Mouse (Mus musculus): ENCODE measurements at regions not wholly inside any gene's neighbourhood (a gene's known extent, or its start where the extent isn't known, plus 50 kb on each side); places are given as distances from the start of the nearest gene placed in this dataset.
A peak's percentile ranks its signal among the peaks of the same experiment; 100 is the strongest.

DNA sequence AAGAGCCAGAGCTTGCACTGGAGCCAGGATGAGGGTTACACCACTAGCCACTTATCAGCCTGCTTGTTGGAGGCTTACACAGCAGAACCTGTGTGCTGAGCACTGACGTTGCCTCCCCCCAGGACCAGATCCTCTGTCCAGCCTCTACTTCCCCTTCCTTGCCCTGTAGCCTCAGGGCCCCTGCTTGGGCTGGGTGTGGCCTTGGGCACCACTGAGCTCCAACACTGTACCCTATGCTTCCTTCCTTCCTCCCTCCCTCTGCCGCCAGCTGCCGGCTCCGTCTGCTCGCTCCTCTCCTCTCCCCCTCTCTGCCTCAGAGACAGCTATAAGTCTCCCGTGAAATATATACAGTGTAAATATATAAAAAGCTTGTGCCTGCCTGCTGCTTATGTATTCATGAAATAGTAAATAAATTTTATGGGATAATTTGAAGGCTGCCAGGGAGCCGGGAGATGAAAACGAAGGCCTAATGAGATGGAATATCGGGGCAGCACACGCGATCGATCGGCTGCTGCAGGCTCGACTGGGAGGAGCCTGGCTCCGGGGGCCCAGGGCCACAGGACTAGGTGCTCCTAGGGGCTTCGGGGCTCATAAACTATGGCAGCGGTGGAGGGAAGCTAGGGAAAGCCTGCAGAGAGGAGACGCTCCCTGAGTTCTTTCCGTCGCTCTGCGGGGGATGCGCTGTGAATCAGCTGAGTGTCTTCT lies 135.6 kb downstream of the Rbm19 start:
- no peak for DNase-seq (ENCODE audit: low read depth, low spot score)

DNA sequence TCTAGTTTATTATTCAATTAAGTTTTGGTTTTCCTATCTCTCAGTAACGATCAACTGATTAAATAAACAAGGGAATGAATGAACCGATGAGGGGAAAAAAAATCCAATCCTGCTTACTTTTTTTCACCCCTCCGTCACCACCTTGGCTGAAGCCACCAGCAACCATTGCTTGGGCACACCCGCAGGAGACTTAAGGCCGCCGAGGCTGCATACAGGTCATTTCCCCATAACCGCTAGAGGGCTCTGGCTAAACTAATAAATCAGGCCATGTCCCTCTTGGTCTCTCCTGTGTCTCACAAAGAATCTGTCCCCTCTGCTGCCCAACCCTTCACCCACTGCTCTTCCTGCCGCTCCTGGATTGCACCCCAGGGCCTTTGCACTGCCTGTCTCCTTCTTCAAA lies 136.3 kb downstream of the Rbm19 start:
- peak; percentile 7 for DNase-seq (ENCODE audit: low read depth, low spot score)

DNA sequence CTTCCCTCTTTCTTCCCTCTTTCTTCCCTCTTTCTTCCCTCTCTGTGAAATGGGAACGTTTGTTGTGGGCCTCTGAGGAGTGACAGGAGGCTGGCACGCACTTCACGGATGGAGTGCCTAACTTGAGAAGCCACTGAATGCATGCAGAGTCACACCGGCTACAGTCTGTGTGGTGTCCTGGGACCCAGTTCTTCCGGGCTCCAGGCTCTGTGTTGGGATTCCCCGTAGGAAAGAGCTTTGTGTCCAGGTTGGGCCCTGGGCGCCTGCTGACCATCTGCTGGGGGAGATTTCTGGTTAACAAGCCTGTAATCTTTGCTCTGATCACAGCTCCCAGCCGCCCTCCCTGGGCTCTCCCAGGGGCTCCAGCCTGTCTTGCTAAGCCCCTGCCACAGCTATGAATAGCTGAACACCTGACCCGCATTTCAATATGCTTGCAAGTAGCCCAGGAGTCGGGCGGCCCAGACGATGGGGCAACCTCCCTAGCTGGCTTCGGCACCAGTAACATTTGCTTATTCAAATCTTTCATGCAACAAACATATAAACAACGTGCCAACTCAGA lies 146.5 kb downstream of the Rbm19 start:
- no peak for DNase-seq (ENCODE audit: low read depth, low spot score)

DNA sequence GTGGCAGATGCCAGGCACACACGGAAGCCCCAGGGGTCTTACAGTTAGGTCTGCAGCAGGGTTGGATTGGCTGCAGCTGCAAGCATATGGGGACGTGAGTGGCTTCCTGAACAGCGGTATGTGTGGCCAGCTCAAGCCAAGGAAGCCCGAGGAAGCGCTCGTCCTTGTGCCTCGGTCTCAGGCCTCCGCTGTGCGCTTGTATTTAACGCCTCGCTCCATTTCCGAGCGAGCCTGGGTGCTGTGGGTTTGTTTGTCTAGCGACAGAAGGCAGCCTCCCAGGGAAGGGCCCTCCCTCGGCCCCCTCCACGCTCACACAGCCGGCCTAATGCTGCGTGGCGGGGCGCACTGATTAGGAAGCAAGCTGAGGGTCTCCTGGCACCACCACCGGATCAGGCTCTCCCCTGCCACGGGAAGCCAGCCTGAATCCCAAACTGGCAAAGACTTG lies 153.2 kb downstream of the Rbm19 start:
- no peak for DNase-seq (ENCODE audit: low read depth, low spot score)

DNA sequence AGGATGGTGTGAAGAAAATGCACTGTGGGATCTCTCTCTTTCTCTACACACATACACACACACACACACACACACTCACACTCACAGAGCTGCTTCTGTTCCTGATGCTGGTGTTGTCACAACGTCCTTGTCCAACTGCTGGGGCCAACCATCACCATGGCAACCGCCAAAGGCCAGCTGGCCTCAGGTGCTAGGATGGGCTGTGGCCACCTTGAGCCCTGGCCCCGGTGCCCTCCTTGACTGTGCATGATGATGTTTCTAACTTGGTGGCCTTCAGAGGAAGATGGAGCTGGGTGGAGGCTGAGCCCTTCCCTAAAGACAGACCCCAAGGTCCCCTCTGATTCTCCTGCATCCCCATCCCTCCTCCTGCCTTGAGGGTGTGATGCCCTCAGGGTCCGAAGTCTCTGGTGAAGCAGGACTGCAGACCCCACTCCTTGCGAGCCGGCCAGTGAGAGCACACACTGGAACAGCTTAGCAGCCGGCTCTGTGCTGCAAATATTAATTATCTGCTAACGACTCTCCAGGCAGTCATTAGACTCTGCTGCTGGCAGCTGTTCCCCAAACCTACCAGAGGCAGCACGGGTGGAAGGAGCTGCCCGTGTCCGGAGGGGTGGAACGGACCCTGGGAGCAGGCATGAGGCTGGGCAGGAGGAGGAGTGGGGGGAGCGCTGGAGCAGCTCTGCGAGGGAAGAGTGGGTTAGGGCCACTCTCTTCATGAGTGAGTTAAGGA lies 154.8 kb downstream of the Rbm19 start:
- DNase-seq (ENCODE audit: low read depth, low spot score), result no peak

DNA sequence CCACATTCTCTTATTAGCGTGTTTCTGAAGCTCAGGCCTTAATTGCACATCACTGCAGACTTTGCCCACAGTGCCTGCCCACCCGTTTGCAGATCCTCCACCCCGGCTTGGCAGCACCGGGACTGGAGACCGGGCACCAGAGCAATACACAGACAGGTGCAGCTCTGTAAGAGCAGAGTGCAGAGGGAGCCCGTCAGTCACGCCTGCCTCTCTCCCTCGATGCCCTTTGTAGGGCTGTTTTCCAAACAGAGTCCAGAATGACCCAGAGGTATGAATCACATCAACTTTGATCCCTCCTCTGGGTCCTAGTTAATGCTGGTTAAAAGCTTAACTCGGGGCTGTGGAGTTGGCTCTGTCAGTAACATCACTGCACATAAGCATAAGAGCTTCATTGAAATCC lies 155.3 kb upstream of the Lhx5 start:
- no peak for DNase-seq (ENCODE audit: low read depth, low spot score)

DNA sequence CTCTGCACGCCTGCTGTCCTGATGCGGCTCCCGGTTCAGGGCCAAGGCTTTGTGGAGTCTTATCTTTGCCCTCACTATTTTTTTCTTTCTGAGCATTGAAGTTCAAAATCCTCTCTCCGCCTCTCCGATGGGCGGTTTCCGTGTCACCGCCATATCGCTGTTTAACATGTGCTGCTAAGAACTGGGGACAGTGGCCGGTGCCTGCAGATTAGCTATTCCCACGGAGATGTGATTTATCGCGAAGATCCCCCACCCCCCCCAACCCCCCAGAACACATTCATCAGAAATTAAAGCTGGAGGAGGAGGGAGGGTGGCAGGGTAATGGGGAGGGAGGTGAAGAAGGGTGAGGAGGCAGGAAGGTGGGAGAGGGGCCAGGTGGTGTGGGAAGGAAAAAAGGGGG lies 151.2 kb upstream of the Lhx5 start:
- no peak for DNase-seq (ENCODE audit: low read depth, low spot score)

DNA sequence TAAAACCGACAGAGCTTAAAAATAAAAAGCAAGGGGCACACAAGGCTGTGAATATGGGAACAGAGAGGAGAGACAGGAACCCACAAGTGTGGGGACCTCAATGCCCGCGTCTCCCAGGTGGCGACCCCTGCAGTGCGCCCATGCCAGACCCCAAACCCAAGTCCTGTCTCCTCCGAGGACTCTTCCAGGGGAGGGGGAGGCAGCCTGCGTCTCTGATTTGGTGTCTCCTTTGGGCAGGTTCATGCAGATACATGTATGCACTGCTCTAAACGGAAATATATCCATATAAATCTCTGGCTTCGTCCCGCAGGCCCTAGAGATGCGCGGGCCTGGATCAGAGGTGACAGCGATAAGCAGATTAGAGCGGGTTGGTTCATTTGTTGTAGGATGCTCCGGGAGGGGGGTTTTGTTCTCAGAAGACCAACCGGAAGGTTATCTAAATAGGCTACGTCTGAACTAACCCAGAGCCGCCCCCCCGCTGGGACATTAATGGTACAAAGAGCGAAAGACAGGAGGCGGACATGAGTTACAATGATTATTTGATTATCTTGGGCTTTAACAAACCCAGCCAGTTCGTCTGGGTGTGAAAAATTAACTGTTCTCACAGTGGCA lies 150.4 kb upstream of the Lhx5 start:
- DNase-seq (ENCODE audit: low read depth, low spot score), result no peak

DNA sequence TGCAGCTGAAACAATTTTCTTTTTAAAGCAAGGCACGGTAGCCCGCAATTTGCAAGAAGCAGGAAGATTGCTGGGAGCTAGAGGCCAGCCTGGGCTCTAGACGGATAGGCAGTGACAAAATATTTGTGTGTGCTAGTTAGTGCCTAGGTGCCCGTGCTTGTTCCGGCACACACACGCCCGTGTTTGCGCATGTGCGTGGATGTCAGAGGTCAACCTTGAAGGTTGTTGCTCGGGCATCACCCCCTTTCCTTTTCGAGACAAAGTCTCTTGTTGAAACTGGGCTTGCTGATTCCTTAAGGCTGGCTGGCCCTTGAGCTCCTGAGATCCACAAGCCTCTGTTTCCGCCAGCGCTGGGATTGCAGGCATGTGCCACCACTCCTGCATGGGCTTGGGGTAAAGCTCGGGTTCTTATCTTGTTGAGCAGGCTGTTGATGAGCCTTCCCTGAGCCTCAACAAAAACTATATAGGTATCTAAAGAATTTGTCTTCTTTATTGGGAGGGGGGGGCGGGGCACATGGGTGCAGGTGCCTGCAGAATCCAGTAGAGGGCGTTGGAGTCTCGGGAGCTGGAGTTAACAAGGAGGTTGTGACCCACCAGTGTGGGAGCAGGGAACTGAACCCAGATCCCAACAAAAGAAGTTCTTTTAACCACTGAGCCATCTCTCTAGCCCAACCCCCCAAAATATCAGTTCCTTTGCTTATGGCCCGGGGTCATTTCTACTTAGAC lies 149.5 kb upstream of the Lhx5 start:
- DNase-seq (ENCODE audit: low read depth, low spot score), result no peak

DNA sequence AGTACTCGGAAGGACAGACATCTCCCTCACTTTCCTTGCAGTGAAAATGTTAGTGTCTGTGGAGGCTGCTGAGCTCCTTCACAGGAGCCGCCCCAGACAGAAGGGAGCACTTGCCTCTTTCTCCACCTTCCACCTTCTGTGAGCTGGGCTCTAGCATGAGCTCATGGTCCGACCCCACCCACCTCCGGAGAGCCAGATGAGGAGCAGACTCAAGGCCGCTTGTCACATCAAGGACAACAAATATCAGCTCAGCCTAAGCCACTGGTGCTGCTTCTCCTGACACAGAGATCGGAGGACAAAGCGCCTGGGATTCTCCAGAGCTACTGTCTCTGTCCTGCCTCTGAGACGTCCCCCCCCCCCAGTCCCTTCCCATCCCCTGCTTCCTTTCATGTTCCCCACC lies 146.9 kb upstream of the Lhx5 start:
- no peak for DNase-seq (ENCODE audit: low read depth, low spot score)

DNA sequence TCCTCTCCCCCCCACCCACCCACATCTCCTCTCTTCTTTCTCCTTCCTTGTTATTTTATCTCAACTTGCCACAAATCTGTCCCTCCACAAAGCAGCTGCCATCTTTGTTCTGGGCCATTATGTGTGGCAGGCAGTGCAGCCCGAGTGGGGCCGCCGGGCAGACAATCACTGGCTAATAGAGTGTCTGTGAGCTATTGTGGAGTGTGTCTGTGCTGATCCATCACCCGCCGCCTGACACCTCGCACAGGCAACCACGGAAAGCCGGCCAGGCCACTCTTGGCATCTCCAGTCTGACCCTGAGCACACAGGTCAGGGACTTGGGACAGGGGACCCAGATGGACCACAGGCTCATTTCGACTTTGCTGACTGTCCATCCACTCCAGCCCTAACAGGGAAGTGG lies 146.5 kb upstream of the Lhx5 start:
- no peak for DNase-seq (ENCODE audit: low read depth, low spot score)

DNA sequence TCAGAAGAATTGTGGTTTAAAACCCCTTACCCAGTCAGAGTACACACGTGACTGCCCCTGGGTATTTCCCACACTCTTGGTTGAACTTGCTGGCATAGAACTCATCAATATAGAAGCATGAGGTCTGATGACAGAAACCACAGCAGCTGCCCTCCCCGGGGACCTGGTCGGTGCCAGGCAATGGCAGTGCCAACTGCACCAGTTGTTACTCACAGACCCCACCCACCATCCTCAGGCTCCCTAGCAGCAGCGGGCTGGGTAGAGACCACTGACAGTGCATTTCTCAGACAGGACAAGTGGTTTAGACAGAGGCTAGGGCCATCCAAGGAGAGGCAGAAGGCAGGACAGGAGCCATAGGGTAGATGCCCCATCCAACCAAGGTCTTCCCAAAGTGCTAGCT lies 144.7 kb upstream of the Lhx5 start:
- no peak for DNase-seq (ENCODE audit: low read depth, low spot score)

DNA sequence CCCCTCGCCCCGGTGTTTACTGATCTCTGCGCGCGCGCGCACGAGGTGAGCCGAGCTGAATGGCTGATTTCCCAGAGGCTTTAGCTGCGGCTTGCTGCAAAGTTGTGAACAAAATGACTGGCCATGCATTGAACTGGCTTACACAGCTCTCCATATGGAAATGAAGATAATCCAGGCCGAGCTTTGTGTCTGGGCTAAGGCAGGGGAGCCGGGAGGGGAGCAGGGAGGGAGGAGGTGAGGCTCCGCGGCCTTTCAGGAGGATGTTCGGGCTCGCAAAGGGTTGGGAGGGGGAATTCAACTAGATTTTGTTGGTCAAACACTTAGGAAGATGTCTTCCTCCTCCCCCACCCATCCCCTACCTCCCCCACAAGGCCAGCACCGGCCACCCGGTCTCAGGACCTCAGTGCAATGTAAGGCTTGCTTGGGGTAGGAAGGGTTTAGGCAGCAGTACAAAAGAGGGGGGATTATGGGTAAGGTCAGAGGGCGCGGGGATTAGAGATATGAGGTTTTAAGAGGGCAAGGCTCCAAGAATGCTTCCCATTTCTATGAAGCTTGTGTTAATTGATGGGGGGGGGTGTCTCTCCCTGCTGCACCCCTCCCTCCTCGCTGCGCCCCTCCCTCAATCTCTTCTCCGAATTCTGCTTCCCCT lies 143.3 kb upstream of the Lhx5 start:
- DNase-seq (ENCODE audit: low read depth, low spot score), result no peak

DNA sequence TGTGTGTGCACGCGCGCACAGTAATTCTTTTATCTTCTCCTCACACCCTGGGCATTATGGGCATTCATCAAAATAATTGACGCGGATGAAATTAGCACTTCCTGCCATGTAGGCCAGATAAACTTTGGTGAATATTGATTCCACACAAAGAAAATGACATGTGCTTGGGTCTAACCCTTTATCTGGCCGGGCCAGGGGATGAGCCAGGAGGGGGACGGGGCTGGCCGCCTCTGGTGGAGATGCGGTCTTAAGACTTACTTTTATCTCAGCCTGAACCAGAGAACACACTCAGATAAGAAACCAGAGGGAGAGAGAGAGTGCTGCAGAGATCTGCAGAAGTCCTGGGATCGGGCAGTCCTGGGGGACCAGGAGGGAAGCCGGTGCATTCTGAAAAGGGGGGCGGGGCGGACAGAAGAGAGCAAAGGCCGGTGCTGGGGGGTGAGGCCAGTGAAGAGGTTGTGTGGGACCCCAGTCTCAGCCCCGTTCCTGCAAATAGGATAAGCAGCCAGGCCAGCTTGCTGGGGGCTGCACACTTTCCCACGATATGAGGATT lies 136.9 kb upstream of the Lhx5 start:
- no peak for DNase-seq (ENCODE audit: low read depth, low spot score)

DNA sequence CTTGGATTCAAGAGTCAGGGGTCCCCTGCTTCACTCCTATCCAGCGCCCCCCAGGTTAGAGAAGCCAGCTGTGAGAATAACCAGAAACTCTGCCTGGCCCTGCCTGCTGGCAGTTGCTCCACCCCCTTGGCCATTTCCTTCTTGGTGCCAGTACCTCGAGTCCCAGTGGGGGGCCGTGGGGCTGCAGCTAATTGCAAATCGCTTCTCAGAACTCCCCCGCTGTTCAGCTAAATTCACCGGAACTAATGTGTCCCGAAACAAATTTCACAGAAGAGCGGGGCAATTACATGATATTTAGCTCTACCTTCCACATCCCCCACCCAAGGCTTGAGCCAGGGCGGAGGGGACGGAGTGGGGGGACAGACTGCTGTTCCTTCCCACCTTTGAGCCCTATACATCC lies 134.3 kb upstream of the Lhx5 start:
- DNase-seq (ENCODE audit: low read depth, low spot score), result no peak

DNA sequence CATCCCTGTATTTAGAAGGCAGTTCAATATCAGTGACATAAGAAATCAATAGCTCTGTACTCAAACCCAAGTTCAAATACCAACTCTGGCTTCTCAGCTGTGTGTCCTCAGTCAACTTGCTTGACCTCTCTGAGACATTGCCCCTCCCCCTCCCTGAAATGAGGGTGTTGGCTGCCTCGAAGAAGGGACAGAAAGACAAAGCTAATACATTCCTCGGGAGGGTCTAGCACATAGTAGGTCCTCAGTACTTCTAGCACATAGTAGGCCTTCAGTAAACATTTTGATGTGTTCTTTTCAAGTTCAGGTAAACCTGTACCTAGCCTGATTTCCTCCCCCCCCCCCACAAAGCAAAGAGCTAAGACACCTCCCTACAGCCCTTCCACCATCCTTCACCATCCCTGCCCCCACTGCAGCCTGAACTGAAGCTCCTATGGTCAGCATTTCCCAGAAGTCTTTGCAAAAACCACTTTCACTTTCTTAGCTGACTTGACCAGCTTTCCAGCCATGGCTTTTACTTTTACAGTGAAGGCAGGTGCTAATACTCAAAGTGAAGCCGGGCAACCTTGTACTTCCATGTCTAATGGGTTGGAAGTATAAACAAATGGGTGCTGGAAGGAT lies 133.7 kb upstream of the Lhx5 start:
- no peak for DNase-seq (ENCODE audit: low read depth, low spot score)

DNA sequence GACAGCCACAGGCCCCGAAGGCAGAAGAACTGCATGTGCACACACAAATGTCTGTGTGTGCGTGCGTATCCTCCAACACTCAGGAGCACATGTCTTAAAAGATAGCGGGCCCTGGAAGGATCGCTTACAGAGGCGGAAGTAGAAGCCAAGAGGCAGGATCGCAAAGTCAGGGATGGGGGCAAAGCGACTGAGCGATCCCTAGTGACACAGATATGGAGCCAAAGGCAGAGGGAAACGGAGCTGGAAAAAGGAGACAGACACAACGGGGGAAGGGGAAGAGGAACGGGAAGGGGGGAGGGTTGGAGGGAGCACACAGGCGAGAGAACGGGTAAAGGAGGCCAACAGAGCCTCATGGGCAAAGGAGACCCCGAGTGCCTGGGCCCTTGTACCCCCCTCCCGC lies 129.8 kb upstream of the Lhx5 start:
- DNase-seq (ENCODE audit: low read depth, low spot score), result no peak

DNA sequence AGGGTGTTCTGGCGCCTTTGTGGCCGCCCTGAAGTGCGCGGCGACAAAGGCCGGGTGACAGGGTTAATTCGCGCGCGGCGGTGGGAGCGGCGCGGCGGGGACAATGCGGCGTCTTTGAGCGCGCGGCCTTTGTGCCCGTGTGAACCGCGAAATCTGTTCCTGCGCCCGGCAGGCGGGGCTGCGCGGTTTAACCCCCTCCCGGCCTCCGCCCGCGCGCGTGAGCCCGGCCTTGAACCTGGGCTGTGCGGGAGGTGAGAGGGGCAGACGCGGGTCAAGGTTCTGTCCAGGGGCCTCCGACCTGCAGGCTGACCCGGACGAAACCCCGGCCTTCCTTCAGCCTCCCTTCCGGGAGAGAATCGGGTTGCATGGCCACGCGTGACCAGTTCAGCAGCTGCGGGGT lies 129.2 kb upstream of the Lhx5 start:
- no peak for DNase-seq (ENCODE audit: low read depth, low spot score)

DNA sequence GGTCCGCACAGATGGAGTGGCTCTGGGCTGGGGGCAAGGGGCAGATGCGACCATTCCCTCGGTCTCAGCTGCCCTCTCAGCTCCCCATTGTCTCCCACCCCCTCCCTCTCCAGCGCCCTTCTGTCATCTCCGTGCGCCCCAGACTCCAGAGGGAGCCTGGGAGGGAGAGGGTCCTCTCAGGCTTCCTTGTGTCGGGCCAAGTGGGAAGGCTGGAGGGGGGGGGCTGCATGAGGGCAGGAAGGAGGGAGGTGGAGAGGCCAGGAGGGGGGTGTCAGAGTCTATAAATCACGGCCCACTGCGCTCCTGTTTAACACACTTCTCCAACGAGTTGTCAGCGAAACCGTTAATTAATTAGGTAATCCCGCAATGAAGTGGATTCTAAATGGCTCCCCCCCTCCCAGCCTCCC lies 127.2 kb upstream of the Lhx5 start:
- DNase-seq (ENCODE audit: low read depth, low spot score), result no peak

DNA sequence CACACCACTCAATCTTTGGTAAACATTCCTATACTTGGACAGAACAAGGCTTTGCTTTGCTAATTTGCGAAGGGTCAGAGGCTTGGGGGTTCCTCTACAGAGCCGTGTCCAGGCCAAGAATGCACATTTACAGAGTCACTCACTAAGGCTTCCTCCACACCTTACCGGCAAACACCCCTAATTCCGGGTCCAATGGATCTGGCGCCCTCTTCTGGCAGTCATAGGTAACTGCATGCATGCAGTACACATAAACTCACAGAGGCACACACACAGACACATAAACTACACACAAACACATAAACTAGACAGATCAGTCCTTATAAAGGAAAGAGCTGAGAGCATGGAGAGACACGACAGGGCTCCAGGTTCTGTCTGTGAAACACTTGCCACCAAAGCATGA lies 119.2 kb upstream of the Lhx5 start:
- no peak for DNase-seq (ENCODE audit: low read depth, low spot score)

DNA sequence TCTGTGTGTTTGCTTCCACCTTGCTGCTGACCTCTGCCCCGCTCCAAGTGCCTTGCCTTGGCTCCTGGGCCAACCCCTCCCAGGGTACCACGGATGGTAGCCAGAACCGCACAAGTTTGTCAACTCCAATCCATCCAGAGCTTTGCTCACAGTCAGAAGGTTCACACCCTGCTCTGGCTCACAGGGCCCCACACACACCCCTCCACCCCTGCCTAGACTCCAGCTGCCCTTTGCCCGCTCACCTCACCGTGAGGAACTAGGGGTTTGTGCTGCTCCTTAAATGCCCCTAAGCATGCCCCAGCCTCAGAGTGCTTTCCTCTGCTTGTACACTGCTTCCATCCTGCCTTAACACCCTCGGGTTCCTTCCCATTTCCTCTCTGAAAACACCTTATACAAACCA lies 117.5 kb upstream of the Lhx5 start:
- no peak for DNase-seq (ENCODE audit: low read depth, low spot score)

All from CD4-positive, CD25-positive, alpha-beta regulatory T cell, adult 2 months (primary cell).